Mouse (Mus musculus): ENCODE measurements at regions not wholly inside any gene's neighbourhood (a gene's known extent, or its start where the extent isn't known, plus 50 kb on each side); places are given as distances from the start of the nearest gene placed in this dataset.

- no peak for TF ChIP-seq CTCF (conservative IDR thresholded peaks at IDR 0.05; ENCODE audit: low read length)
- TF ChIP-seq POU5F1 (IDR thresholded peaks at IDR 0.05; ENCODE audit: borderline replicate concordance, low read length) = no peak
Measured at GRCm38 (mm10) chr8:6954251-6954650, 1706.8 kb downstream of the Efnb2 start.

Measured in E14TG2a.4 (cell line).